Mouse (Mus musculus) retina, postnatal 1 day (tissue): ENCODE results near the gene Alpk1.

Experiments
- DNase-seq: peaks from one replicate; pipeline ENCODE4 v3.0.0-alpha.2; 2012

The Alpk1 gene

GRCm38 (mm10) chr3:127780021-127780644 lies at the start of gene Alpk1:
Gene Alpk1, minus strand, starts transcription at chr3:127780527.
- peak; percentile 75 for DNase-seq

GRCm38 (mm10) chr3:127827123-127827522 lies 46.8 kb upstream of the Alpk1 start:
- DNase-seq, result peak; percentile 29

- DNase-seq, result no peak
Observed at GRCm38 (mm10) chr3:127826503-127826902, 46.2 kb upstream of the Alpk1 start.

- no peak for DNase-seq
Observed at GRCm38 (mm10) chr3:127823886-127824863, 43.8 kb upstream of the Alpk1 start.

DNA sequence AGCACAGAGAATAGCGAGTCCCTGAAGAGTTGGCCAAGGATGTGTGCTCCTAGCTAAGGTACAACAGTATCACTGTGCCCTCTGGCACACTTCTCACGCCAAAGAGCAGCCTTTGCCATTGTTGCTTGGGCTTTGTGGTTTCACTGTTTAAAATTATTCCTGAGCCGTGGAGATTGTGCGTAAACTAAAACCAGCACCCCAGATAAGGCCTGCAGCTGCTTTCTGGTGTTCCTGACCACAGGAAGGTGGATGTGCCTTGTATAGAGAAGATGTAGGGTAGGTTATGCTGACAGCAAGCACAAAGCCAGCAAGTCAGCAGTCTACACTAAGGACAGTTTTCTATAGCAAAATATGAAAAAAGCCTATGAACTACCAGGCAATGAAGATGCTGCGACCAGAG lies 40.9 kb upstream of the Alpk1 start:
- no peak for DNase-seq

- DNase-seq, result no peak
Observed at GRCm38 (mm10) chr3:127820400-127820799, 40.1 kb upstream of the Alpk1 start.

DNA sequence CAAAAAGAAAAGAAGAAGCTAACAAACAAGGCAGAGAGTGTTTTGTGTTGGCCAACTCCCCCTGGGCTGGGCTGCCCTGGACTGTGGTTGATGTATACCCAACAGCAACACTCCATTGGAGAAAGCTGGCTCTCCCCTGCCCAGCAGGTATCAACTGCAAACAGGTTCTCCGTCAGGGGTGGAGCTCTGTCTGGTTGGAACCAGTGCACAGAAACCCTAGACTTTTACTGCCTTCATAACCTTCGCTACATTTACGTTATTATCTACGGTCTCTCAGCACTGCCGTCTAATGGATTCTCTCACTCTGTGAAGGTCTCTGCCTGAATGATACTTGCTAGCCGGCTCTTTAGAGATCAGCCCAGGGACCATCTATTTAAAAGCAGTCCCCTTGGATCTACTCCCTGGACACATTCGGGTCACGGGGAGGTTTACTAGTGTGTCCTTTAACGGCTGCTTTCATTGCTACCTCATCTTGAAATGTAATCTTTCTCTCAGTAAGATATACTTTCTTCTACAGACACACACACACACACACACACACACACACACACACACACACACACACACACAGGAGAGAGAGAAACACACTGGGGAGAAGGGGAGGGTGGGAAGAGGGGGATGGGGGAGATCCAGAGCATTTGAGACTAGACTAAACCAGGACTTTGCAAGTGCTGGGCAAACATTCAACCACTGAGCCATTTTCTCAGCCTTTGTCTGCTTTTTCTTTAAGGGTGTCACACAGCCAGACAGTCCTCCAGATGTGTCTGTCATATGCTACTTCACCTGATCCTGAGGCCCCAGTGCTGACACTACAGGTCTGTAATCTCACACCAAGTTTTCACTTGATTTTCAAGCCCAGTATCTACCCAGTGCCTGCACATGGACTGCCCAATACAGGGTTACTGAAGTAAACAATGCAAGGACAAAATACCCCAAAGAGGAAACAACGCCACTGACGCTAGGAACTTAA lies 38.7 kb upstream of the Alpk1 start:
- no peak for DNase-seq

GRCm38 (mm10) chr3:127817120-127817683 lies 36.9 kb upstream of the Alpk1 start:
- no peak for DNase-seq

DNA sequence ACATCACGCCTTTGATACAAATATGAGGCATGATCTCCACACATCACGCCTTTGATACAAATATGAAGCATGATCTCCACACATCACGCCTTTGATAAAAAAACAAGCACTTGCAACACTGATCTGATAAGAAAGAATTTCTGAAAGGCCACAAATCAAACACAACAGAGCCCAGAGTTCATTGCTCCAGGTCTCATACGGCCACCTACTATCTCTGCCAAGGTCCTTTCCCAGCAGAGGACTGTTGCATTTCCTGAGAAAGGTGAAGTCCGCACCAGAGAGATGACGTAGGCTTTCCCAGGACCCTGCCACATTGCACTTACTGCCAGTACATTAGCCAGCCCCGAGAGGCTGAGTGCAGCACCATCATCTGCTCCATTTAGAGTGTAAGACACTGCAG lies 28.8 kb upstream of the Alpk1 start:
- no peak for DNase-seq

- no peak for DNase-seq
Observed at GRCm38 (mm10) chr3:127807846-127808245, 27.5 kb upstream of the Alpk1 start.

GRCm38 (mm10) chr3:127805991-127806390 lies 25.7 kb upstream of the Alpk1 start:
- no peak for DNase-seq

DNA sequence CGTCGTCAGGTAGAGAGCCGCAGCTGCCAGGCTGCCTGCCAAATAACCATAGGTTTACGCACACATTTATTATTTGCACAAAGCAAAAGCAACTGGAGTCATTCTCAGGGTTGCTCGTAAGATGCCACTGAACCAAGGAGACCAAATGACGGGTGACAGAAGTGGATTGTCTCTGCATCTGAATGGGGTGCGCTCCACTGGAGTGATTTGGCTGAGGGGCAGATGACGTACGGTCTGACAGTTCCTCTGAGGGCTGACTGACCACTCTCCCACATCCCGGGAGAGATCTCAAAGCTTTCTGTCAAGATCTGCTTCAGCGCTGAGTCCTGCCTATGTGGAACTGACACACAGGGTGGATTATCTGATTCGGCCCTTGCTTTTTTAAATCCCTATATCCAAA lies 24.7 kb upstream of the Alpk1 start:
- peak; percentile 51 for DNase-seq

- DNase-seq, result no peak
Observed at GRCm38 (mm10) chr3:127804439-127804838, 24.1 kb upstream of the Alpk1 start.

DNA sequence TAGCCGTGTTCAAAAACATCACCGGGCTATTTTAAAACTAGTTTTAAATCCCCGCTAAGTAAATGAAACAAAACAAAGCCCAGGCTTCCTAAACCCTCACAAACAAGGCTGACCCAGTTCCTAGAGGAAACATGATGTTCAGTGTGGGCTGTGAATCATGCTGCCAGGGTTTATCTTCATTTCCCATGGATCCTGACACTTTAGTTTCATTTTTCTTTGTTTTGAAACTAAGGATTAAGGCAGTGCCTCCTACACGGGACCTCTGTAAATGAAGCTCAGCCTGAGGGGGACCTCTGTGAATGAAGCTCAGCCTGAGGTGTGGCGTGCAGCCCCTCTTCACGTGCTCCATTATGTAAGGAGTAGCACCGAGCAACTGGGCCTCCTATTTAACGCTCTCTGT lies 22.5 kb upstream of the Alpk1 start:
- no peak for DNase-seq

DNA sequence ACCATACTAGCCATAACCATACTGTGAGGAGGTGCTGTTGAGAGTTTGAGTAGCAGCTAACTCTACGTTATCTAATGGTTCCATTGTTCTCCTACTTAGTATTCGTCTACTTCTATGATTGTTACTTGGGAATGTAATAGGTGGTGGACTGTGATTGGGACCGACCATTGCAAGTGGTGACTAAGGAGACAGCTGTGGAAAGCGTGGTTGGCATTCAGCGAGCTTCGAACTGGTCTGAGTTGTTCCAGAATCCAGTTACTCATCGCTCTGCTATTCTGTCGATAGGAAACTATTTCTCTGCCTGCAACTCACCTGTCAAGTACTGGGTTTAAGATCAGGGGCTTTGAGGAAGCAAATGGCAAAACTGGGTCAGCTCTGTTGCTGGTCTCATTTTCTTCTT lies 20.8 kb upstream of the Alpk1 start:
- DNase-seq, result no peak

GRCm38 (mm10) chr3:127796271-127796670 lies 15.9 kb upstream of the Alpk1 start:
- DNase-seq, result no peak

- no peak for DNase-seq
Observed at GRCm38 (mm10) chr3:127795762-127796161, 15.4 kb upstream of the Alpk1 start.

DNA sequence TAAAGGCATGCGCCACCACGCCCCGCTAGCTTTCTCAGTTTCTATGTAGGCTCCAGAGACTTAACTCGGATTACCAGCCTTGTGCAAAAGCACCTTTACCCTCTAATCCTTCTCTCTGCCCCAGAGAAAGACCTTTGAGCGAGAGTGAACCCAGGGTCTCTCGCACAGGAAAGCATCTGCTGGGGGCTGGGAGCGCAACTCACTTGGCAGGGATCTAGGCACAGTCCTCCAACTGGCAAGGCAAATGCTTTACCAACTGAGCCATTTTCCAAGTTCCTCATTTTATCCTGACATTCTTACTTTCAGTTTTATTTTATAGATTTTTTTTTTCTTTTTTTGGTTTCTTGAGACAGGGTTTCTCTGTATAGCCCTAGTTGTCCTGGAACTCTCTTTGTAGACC lies 12.7 kb upstream of the Alpk1 start:
- DNase-seq, result no peak

DNA sequence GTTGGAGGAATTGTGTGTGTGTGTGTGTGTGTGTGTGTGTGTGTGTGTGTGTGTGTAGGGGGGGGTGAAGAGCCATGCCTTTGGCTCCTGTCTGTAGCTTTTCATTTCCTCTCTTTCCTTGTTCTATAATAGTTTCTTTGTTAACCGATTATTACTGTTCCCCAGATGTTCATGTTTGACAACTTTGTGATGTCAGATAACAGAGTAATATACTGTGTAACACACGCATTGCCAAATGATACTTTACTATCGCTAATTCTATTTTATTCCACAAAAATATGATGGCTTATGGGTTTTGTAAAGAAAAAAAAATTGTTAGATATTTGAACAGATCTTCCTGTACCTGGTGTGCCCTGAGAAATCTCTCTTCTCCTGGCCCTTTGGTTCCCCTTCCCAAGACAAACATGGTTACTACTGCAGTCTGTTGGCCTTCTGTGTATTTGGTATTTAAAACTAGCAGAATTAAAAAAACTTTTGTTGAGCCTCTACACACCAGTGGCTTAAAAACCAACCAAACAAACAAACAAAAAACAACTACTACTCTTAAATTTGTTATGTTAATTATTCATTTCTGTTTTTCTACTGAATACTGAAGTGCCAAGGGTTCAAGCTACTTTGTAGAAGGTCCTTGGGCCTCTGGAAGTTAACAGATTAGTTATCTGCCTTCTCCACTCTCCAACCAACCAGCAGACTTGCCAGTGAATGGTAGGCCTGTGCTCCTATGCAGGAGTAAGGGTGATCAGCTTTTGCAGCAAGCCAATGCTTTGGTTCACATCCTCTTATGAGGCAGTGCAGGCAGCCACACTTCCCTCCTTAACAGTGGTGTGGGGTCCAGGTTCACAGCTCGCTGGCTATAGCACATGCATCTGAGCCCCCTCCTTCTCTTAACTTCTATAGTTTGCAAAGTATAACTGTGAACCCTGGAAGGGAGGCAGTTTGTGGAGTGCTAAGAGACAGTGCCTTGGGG lies 11.6 kb upstream of the Alpk1 start:
- DNase-seq, result no peak

DNA sequence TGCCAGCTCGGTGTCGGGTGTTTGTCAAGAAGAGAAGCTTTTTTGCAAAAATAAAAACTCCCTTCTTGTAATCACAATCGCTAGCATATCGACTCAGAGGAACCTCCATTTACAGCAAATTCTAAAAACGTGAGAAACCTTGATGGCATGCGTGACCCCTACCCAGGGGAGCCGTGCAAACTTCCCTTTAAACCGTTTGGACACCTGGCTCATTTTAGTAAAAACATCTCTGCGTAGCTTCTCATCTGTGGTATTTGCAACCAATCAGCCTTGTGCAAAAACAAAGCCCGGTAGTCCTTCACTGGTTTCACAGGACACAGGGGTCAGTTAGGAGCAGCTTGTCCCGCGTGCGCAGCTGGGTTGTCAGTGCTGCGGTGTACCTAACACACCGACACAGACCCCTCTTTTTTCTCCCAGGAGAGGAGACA lies 10.7 kb upstream of the Alpk1 start:
- peak; percentile 27 for DNase-seq
